Mouse (Mus musculus) left cerebral cortex, adult 18-20 months (tissue): ENCODE data around the gene Efcab5. TPM values are rescaled to one million over a fixed set of nuclear protein-coding genes. Genes with fewer than 3 reads are reported as not detected.

Experiments used
- microRNA-seq, 2 experiments: library from miRNA; unstranded; fragments of <30 nt; microRNA quantifications; one replicate each; pipeline ENCODE4 v1.2.0; 2021
- total RNA-seq, 2 experiments: library from RNA; stranded (reverse); gene quantifications; 2 replicates each; pipeline ENCODE4 v1.2.3; 2021

Efcab5 gene
- total RNA-seq, 2 experiments from 2014 or later: 2.9 to 3.1 TPM

Small RNA genes lying within 50 kb of the gene (microRNA-seq; reads per million reads assigned to microRNA genes)
- 2,001 to 6,771 reads per million in 2 experiments for gene Mir423

Other genes starting within 250 kb of the Efcab5 start
- not detected for gene Slc6a4, start 190.4 kb downstream of the Efcab5 start, total RNA-seq
- gene Nsrp1, start 110.5 kb downstream of the Efcab5 start, total RNA-seq: 10 to 100 TPM; 19.3 to 19.7 TPM
- gene Ssh2, start 27.3 kb upstream of the Efcab5 start, total RNA-seq: 10 to 100 TPM; 29.5 to 30.1 TPM